Mouse (Mus musculus): Measurements from ENCODE around the gene Gm3233. TPM values are rescaled to one million over a fixed set of nuclear protein-coding genes. Genes with fewer than 3 reads are reported as not detected.
"Not testable (repeated sequence)": the region's sequence is repeated elsewhere in the genome, so short reads cannot be mapped to it uniquely, and the experiment has no call there.

Gene Gm3233
- polyA plus RNA-seq, 1 experiment from 2014 or later = not detected

DNA sequence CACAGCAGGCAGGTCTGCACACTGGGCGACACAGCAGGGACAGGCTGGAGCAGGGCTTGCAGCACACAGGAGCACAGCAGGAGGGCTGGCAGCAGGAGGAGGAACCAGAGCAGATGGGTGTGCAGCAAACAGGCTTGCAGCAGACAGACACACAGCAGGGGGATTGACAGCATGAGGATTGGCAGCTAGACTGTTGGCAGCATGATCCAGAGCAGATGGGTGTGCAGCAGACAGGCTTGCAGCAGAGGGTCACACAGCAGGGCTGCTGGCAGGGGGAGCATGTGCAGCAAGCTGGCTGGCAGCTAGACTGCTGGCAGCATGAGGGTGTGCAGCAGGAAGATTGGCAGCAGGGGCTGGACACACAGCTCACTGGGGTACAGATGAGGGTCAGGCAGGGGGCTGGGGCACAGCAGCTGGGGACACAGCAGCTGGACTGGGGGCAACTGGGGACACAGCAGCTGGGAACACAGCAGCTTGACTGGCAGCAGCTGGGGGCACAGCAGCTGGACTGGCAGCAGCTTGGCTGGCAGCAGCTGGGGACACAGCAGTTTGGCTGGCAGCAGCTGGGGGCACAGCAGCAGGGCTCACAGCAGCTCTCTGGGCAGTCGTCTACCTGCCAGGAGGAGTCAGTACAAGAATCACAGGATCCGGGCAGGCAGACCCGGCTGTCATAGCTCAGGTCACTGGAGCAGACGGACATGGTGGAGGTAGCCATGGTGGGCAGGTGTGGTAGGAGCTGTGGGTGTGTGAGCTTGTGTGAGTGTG is 17.4 kb downstream of the Gm3233 start, which contains the start of gene Gm18596:
TSS of gene Gm18596 (minus strand) at position 715 of the 765 bp plus-strand sequence.
- H3K9me3 ChIP-seq (replicated peaks; ENCODE audit: control insufficient read depth, low read length, poor library complexity, severe bottlenecking); H3K4me1 ChIP-seq (ENCODE audit: control insufficient read depth, insufficient read depth, low read length); H3K27ac ChIP-seq (ENCODE audit: low read length); ATAC-seq; H3K4me2 ChIP-seq (ENCODE audit: low read length); H3K27me3 ChIP-seq (ENCODE audit: control insufficient read depth, insufficient read depth, low read depth, low read length); H3K36me3 ChIP-seq (ENCODE audit: control insufficient read depth, insufficient read depth, low read length); H3K4me3 ChIP-seq (ENCODE audit: low read depth, low read length); H3K9ac ChIP-seq (ENCODE audit: low read depth, low read length): not testable (repeated sequence)
- WGBS = 50% methylated on average over 5 of the region's 5 CpGs

DNA sequence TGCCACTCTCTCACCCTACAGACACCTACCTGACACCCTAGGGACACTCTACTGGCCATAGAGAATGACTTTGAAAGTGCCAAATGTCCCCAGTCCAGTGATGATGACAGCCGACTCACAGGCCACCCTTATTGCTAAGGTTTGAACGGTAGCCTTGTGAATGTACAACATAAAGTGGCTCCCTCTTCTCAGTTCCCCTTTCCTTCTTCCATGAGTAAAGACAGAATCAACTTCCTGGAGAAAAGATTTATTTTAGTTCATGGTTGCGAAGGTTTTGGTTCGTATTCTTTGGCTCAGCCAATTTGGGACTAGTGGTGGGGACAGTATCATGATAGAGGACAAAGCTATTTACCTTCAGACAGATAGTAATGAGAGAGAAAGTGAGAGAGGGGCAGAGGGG is 20.6 kb downstream of the Gm3233 start:
- WGBS = 91% methylated on average over 4 of the region's 4 CpGs
- no peak overlapping the region for H3K9ac ChIP-seq (ENCODE audit: low read depth, low read length)
- no peak overlapping the region for H3K27ac ChIP-seq (ENCODE audit: low read length)
- no peaks in the 10 kb centered on the region for H3K4me1 ChIP-seq (ENCODE audit: control insufficient read depth, insufficient read depth, low read length)
- no peaks in the 10 kb centered on the region for H3K27me3 ChIP-seq (ENCODE audit: control insufficient read depth, insufficient read depth, low read depth, low read length)
- no peak for ATAC-seq
- H3K36me3 ChIP-seq (ENCODE audit: control insufficient read depth, insufficient read depth, low read length) = no peaks in the 10 kb centered on the region
- no peaks in the 10 kb centered on the region for H3K9me3 ChIP-seq (replicated peaks; ENCODE audit: control insufficient read depth, low read length, poor library complexity, severe bottlenecking)
- no peak overlapping the region for H3K4me2 ChIP-seq (ENCODE audit: low read length)
- H3K4me3 ChIP-seq (ENCODE audit: low read depth, low read length) = no peak overlapping the region

DNA sequence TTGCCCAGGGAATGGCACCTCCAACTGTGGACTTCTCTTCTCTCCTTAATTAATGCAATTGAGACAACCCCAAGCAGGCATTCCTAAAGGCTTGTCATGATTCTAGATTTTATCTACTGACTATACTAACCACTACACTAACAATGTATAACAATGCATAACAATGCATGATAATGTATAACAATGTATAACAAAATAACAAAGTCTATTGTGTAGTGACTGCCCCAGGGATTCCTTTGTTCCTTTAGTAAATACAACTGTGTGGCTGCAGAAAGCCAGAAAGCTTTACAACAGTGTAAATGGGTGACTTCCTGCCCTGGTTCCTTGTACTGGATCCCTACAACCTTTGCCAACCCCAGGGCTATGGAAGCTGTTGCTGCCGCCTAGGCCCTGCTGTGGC is 23.6 kb downstream of the Gm3233 start:
- H3K27ac ChIP-seq (ENCODE audit: low read length) = no peak overlapping the region
- H3K4me1 ChIP-seq (ENCODE audit: control insufficient read depth, insufficient read depth, low read length) = no peaks in the 10 kb centered on the region
- no peaks in the 10 kb centered on the region for H3K27me3 ChIP-seq (ENCODE audit: control insufficient read depth, insufficient read depth, low read depth, low read length)
- no peaks in the 10 kb centered on the region for H3K36me3 ChIP-seq (ENCODE audit: control insufficient read depth, insufficient read depth, low read length)
- no peak overlapping the region for H3K4me3 ChIP-seq (ENCODE audit: low read depth, low read length)
- no peaks in the 10 kb centered on the region for H3K9me3 ChIP-seq (replicated peaks; ENCODE audit: control insufficient read depth, low read length, poor library complexity, severe bottlenecking)
- ATAC-seq = no peak
- H3K4me2 ChIP-seq (ENCODE audit: low read length) = no peak overlapping the region
- H3K9ac ChIP-seq (ENCODE audit: low read depth, low read length) = no peak overlapping the region
- WGBS = 93% methylated on average over 1 of the region's 1 CpGs

DNA sequence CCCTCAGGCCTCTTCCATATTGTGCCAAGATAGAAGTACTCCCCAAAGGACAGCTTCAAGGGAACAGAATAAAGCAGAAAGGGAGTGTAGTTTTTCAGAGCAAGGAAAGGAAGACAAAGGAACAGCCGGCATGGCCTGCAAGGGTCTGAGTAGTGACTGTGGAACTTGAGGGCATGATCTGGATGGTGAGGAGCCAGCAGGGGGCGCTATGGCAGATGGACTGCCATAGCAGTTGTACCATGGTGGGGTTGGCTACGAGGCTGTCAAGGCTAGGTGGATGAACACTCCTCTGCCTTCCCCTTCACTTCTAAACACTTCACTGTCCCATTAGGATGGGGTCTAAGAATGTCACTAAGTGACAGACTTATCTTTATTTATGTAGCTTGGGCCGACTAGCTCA is 30.2 kb downstream of the Gm3233 start:
- no peaks in the 10 kb centered on the region for H3K27me3 ChIP-seq (ENCODE audit: control insufficient read depth, insufficient read depth, low read depth, low read length)
- no peak overlapping the region for H3K27ac ChIP-seq (ENCODE audit: low read length)
- no peak overlapping the region for H3K4me3 ChIP-seq (ENCODE audit: low read depth, low read length)
- H3K36me3 ChIP-seq (ENCODE audit: control insufficient read depth, insufficient read depth, low read length) = no peaks in the 10 kb centered on the region
- no peaks in the 10 kb centered on the region for H3K9me3 ChIP-seq (replicated peaks; ENCODE audit: control insufficient read depth, low read length, poor library complexity, severe bottlenecking)
- 49% methylated on average over 4 of the region's 4 CpGs for WGBS
- ATAC-seq = no peak
- no peak overlapping the region for H3K4me2 ChIP-seq (ENCODE audit: low read length)
- no peak overlapping the region for H3K9ac ChIP-seq (ENCODE audit: low read depth, low read length)
- no peaks in the 10 kb centered on the region for H3K4me1 ChIP-seq (ENCODE audit: control insufficient read depth, insufficient read depth, low read length)

DNA sequence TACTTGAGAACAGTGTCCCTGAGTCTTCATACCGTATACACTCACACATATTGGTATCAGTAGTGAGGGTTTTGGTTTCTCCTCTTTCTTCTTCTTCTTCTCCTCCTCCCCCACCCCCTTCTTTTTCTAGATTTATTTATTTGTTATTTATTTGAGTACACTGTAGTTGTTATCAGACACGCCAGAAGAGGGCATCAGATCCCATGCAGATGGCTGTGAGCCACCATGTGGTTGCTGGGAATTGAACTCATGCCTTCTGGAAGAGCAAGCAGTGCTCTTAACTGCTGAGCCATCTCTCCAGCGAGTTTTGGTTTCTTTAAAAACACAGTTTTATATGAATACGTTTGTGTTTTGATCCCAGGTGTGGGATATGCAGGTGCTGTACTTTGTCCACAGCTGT is 31.2 kb downstream of the Gm3233 start:
- Histone ChIP-seq H3K36me3 (ENCODE audit: control insufficient read depth, insufficient read depth, low read length) (no peaks in the 10 kb centered on the region), H3K27me3 (ENCODE audit: control insufficient read depth, insufficient read depth, low read depth, low read length) (no peaks in the 10 kb centered on the region), H3K27ac (ENCODE audit: low read length) (no peak overlapping the region), H3K9ac (ENCODE audit: low read depth, low read length) (no peak overlapping the region), H3K9me3 (replicated peaks; ENCODE audit: control insufficient read depth, low read length, poor library complexity, severe bottlenecking) (no peaks in the 10 kb centered on the region), H3K4me1 (ENCODE audit: control insufficient read depth, insufficient read depth, low read length) (no peaks in the 10 kb centered on the region), H3K4me3 (ENCODE audit: low read depth, low read length) (no peak overlapping the region), H3K4me2 (ENCODE audit: low read length) (no peak overlapping the region)
- 72% methylated on average over 4 of the region's 4 CpGs for WGBS
- no peak for ATAC-seq

DNA sequence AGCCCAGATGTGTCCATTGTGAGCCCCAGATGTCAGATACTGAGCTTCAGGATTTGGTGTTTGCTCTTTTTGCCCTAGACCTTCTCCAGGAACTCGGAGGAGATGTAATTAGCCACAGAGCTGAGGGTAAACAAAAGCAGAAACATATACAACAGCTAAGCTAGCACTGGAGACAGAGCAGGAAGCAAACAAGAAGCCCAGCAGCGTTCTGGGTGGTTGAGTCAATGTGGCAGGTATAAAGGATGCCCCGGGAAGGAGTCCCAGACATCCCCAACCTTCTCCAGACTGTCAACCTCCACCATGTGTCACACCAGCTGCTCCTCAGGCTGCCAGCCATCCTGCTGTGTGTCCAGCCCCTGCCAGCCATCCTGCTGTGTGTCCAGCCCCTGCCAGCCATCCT is 33.3 kb downstream of the Gm3233 start, which contains the start of gene Gm10100:
TSS of gene Gm10100 (plus strand) at position 301 of the 400 bp plus-strand sequence.
- H3K9ac ChIP-seq (ENCODE audit: low read depth, low read length) = no peak within 1 kb of the TSS
- WGBS = 42% methylated on average over 3 of the region's 3 CpGs
- no peaks in the 10 kb centered on the region for H3K36me3 ChIP-seq (ENCODE audit: control insufficient read depth, insufficient read depth, low read length)
- no peaks in the 10 kb centered on the region for H3K4me1 ChIP-seq (ENCODE audit: control insufficient read depth, insufficient read depth, low read length)
- H3K4me2 ChIP-seq (ENCODE audit: low read length) = no peak within 1 kb of the TSS
- H3K4me3 ChIP-seq (ENCODE audit: low read depth, low read length) = no peak within 1 kb of the TSS
- no peaks in the 10 kb centered on the region for H3K9me3 ChIP-seq (replicated peaks; ENCODE audit: control insufficient read depth, low read length, poor library complexity, severe bottlenecking)
- ATAC-seq = no peak
- H3K27me3 ChIP-seq (ENCODE audit: control insufficient read depth, insufficient read depth, low read depth, low read length) = no peaks in the 10 kb centered on the region
- H3K27ac ChIP-seq (ENCODE audit: low read length) = no peak within 1 kb of the TSS

DNA sequence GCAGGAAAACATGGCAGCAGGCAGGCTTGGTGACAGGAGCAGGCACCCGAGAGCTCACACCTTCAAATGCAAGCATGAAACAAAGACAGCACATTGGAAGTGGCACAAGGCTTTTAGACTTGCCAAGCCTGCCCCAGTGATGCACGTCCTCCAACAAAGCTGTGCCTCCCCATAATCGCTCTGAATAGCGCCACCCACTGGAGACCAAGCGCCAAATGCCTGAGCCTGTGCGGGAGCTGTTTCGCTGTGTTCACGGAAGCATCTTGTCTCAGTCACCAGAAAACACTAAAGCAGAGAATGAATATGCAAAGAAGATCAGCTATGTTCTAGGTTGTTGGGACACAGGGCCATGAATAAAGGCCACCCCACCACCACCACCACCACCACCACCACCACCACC is 34.6 kb downstream of the Gm3233 start:
- WGBS = 82% methylated on average over 8 of the region's 8 CpGs
- H3K27ac ChIP-seq (ENCODE audit: low read length) = no peak overlapping the region
- ATAC-seq = no peak
- no peaks in the 10 kb centered on the region for H3K27me3 ChIP-seq (ENCODE audit: control insufficient read depth, insufficient read depth, low read depth, low read length)
- H3K4me2 ChIP-seq (ENCODE audit: low read length) = no peak overlapping the region
- no peaks in the 10 kb centered on the region for H3K9me3 ChIP-seq (replicated peaks; ENCODE audit: control insufficient read depth, low read length, poor library complexity, severe bottlenecking)
- no peaks in the 10 kb centered on the region for H3K36me3 ChIP-seq (ENCODE audit: control insufficient read depth, insufficient read depth, low read length)
- no peak overlapping the region for H3K9ac ChIP-seq (ENCODE audit: low read depth, low read length)
- H3K4me1 ChIP-seq (ENCODE audit: control insufficient read depth, insufficient read depth, low read length) = no peaks in the 10 kb centered on the region
- no peak overlapping the region for H3K4me3 ChIP-seq (ENCODE audit: low read depth, low read length)

DNA sequence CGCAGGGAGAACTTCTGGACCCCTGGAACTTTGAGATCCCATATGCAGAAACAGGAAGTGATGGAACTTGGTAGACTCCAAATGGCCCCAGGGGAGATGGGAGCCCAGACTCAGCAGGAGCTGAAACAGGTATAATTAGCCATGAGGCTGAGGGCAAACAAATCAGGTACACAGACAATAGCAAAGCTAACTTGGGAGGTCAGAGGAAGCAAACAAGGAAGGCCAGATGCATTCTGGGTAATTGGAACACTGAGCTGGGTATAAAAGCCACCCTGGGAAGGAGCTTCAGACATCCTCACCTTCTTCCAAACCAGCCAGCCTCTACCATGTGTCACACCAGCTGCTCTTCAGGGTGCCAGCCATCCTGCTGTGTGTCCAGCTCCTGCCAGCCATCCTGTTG is 39.2 kb downstream of the Gm3233 start, which contains the start of gene Krtap12-1:
TSS of gene Krtap12-1 (plus strand) at position 301 of the 400 bp plus-strand sequence.
- not testable (repeated sequence) for H3K36me3 ChIP-seq (ENCODE audit: control insufficient read depth, insufficient read depth, low read length); H3K27ac ChIP-seq (ENCODE audit: low read length); ATAC-seq; H3K9me3 ChIP-seq (replicated peaks; ENCODE audit: control insufficient read depth, low read length, poor library complexity, severe bottlenecking); H3K9ac ChIP-seq (ENCODE audit: low read depth, low read length); H3K27me3 ChIP-seq (ENCODE audit: control insufficient read depth, insufficient read depth, low read depth, low read length); H3K4me1 ChIP-seq (ENCODE audit: control insufficient read depth, insufficient read depth, low read length); H3K4me3 ChIP-seq (ENCODE audit: low read depth, low read length); H3K4me2 ChIP-seq (ENCODE audit: low read length)
- 87% methylated on average over 1 of the region's 1 CpGs for WGBS

DNA sequence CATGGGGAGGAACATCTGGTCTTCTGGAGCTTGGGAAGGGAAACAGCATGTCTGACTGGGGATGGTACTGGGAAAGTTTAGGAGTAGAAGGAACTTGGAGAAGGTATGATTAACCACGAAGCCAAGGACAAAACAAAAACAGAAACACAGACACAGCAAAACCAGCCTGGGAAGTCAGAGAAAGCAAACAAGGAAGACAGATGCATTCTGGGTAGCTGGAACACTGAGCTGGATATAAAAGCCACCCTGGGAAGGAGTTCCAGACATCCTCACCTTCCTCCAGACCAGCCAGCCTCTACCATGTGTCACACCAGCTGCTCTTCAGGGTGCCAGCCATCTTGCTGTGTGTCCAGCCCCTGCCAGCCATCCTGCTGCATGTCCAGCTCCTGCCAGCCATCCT is 44.0 kb downstream of the Gm3233 start, which contains the start of gene Gm10142:
TSS of gene Gm10142 (plus strand) at position 301 of the 400 bp plus-strand sequence.
- H3K4me3 ChIP-seq (ENCODE audit: low read depth, low read length) = no peak within 1 kb of the TSS
- ATAC-seq = no peak
- H3K4me2 ChIP-seq (ENCODE audit: low read length) = no peak within 1 kb of the TSS
- H3K4me1 ChIP-seq (ENCODE audit: control insufficient read depth, insufficient read depth, low read length) = no peaks in the 10 kb centered on the region
- 92% methylated on average over 1 of the region's 1 CpGs for WGBS
- H3K36me3 ChIP-seq (ENCODE audit: control insufficient read depth, insufficient read depth, low read length) = no peaks in the 10 kb centered on the region
- H3K9ac ChIP-seq (ENCODE audit: low read depth, low read length) = no peak within 1 kb of the TSS
- no peak within 1 kb of the TSS for H3K27ac ChIP-seq (ENCODE audit: low read length)
- no peaks in the 10 kb centered on the region for H3K9me3 ChIP-seq (replicated peaks; ENCODE audit: control insufficient read depth, low read length, poor library complexity, severe bottlenecking)
- no peaks in the 10 kb centered on the region for H3K27me3 ChIP-seq (ENCODE audit: control insufficient read depth, insufficient read depth, low read depth, low read length)

Data from midbrain, embryonic 16.5 days (tissue).